Mouse (Mus musculus) MEL (cell line): ENCODE results near the gene Gm21970. TPM values are rescaled to one million over a fixed set of nuclear protein-coding genes. Genes with fewer than 3 reads are reported as not detected.

ENCODE experiments used
- DNase-seq: peaks from one replicate; pipeline ENCODE4 v3.0.0; 2011; ENCODE audit warnings: low read depth, low spot score
- H3K27ac ChIP-seq: 2 replicates; pipeline ENCODE4 v1.5.1; 2012; ENCODE audit warnings: low read depth, mild to moderate bottlenecking, control low read depth, low read length, moderate library complexity; ENCODE audit not compliant: control insufficient read depth
- H3K27me3 ChIP-seq, 2 experiments: fragments of 150-350 bp in 1 of 2; sonication (generic) in 1 of 2; 2 replicates each; pipeline ENCODE4 v1.6.1; 2012; ENCODE audit warnings: low read length in 2 of 2, mild to moderate bottlenecking in 2 of 2, improper control_type of control experiment in 1 of 2, moderate library complexity in 1 of 2; ENCODE audit not compliant: insufficient read depth in 2 of 2, control insufficient read depth in 1 of 2
- H3K36me3 ChIP-seq, 2 experiments: 2 replicates each; pipeline ENCODE4 v1.6.1; 2012 to 2014; ENCODE audit warnings: low read length in 2 of 2, improper control_type of control experiment in 1 of 2, inconsistent platforms in 1 of 2, mild to moderate bottlenecking in 1 of 2; ENCODE audit not compliant: insufficient read depth in 2 of 2, control insufficient read depth in 1 of 2
- H3K4me1 ChIP-seq, 2 experiments: fragments of 150-350 bp in 1 of 2; sonication (generic) in 1 of 2; 2 replicates each; pipeline ENCODE4 v1.6.1; 2012; ENCODE audit warnings: low read length in 2 of 2, improper control_type of control experiment in 1 of 2, mild to moderate bottlenecking in 1 of 2; ENCODE audit not compliant: insufficient read depth in 2 of 2, control insufficient read depth in 1 of 2
- H3K4me3 ChIP-seq, 2 experiments: fragments of 150-350 bp in 1 of 2; sonication (generic) in 1 of 2; 2 replicates each; pipeline ENCODE4 v1.5.1; 2012; ENCODE audit warnings: low read depth in 2 of 2, low read length in 2 of 2, mild to moderate bottlenecking in 2 of 2, moderate library complexity in 2 of 2, control low read depth in 1 of 2, improper control_type of control experiment in 1 of 2; ENCODE audit not compliant: control insufficient read depth in 1 of 2, insufficient read depth in 1 of 2
- H3K79me2 ChIP-seq: 2 replicates; pipeline ENCODE4 v1.6.1; 2012; ENCODE audit warnings: mild to moderate bottlenecking, low read length, moderate library complexity; ENCODE audit not compliant: control insufficient read depth, poor library complexity, insufficient read depth
- H3K9ac ChIP-seq: 2 replicates; pipeline ENCODE4 v1.6.1; 2012; ENCODE audit warnings: low read depth, mild to moderate bottlenecking, control low read depth, low read length, moderate library complexity; ENCODE audit not compliant: control insufficient read depth, poor library complexity, severe bottlenecking
- H3K9me3 ChIP-seq: fragments of 150-350 bp; sonication (generic); replicated peaks from 2 replicates; pipeline ENCODE4 v1.6.1; 2012; ENCODE audit warnings: mild to moderate bottlenecking, low read length, improper control_type of control experiment, moderate library complexity; ENCODE audit not compliant: insufficient read depth
- ZC3H11A ChIP-seq: IDR thresholded peaks from 2 replicates; pipeline ENCODE4 v1.6.1; 2012; ENCODE audit warnings: low read depth, mild to moderate bottlenecking, inconsistent platforms, low read length, improper control_type of control experiment
- polyA plus RNA-seq, 2 experiments: library from polyadenylated mRNA; stranded (reverse) in 1 of 2; unstranded in 1 of 2; fragments of >175 nt in 1 of 2; fragments of >200 nt in 1 of 2; gene quantifications; 2 replicates each; pipeline versions ENCODE4 v1.2.1 to v1.2.4; 2012; ENCODE audit warnings: low replicate concordance in 2 of 2, low read depth in 1 of 2; ENCODE audit not compliant: insufficient read length in 2 of 2, insufficient read depth in 1 of 2, missing spikeins in 1 of 2
- total RNA-seq: library from RNA; depleted of rRNA; stranded (reverse); fragments of 300-350 nt; gene quantifications from 2 replicates; pipeline ENCODE4 v1.2.3, GENCODE M21; 2012; rRNA removed

The Gm21970 gene
- total and polyA plus RNA-seq, 3 experiments, result not detected

GRCm38 (mm10) chr16:91466566-91466965, 75.0 kb downstream of the Gm21970 start:
- TF ChIP-seq ZC3H11A, result no peak
- H3K27me3 ChIP-seq, result no peaks in the 10 kb centered on the region
- H3K79me2 ChIP-seq, result no peaks in the 10 kb centered on the region; the same call in 1 of the 2 replicates
- H3K4me3 ChIP-seq, result no peak overlapping the region
- H3K9me3 ChIP-seq, result no peaks in the 10 kb centered on the region
- H3K9ac ChIP-seq, result no peak overlapping the region
- peaks cover 0 to 11% of the 10 kb centered on the region in 2 experiments; a peak in 2 of 4 replicates for H3K36me3 ChIP-seq
- DNase-seq, result no peak
- H3K27ac ChIP-seq, result no peak overlapping the region
- H3K4me1 ChIP-seq, result peaks cover 0 to 12% of the 10 kb centered on the region in 2 experiments; a peak in 3 of 4 replicates

Other genes starting within 250 kb of the Gm21970 start
- gene Olig2, start 166.3 kb upstream of the Gm21970 start, total RNA-seq, result not detected in 2 replicates
- gene Olig2, start 166.3 kb upstream of the Gm21970 start, polyA plus RNA-seq, result not detected
- gene Olig1, start 121.9 kb upstream of the Gm21970 start, total RNA-seq, result not detected in 2 replicates
- not detected for gene Olig1, start 121.9 kb upstream of the Gm21970 start, polyA plus RNA-seq
- 21.8 and 24.1 TPM in 2 replicates for gene Ifnar2, start 18.9 kb upstream of the Gm21970 start, total RNA-seq
- gene Ifnar2, start 18.9 kb upstream of the Gm21970 start, polyA plus RNA-seq, result 10 to 100 TPM in 1 of 2 experiments, not detected in 1; 38.3 TPM
- gene Il10rb, start 14.4 kb downstream of the Gm21970 start, total RNA-seq, result 4.7 and 5.9 TPM in 2 replicates
- gene Il10rb, start 14.4 kb downstream of the Gm21970 start, polyA plus RNA-seq, result 10 to 100 TPM in 1 of 2 experiments, not detected in 1; 14.6 TPM
- gene Ifnar1, start 93.5 kb downstream of the Gm21970 start, total RNA-seq, result 10.3 and 12.2 TPM in 2 replicates
- gene Ifnar1, start 93.5 kb downstream of the Gm21970 start, polyA plus RNA-seq, result 10 to 100 TPM in 1 of 2 experiments, not detected in 1; 20.2 TPM
- gene Ifngr2, start 155.4 kb downstream of the Gm21970 start, total RNA-seq, result 2.8 and 4.1 TPM in 2 replicates
- 10 to 100 TPM in 1 of 2 experiments, not detected in 1; 11.0 TPM for gene Ifngr2, start 155.4 kb downstream of the Gm21970 start, polyA plus RNA-seq
- 2.6 and 2.9 TPM in 2 replicates for gene Tmem50b, start 206.1 kb downstream of the Gm21970 start, total RNA-seq
- gene Tmem50b, start 206.1 kb downstream of the Gm21970 start, polyA plus RNA-seq, result 1 to 10 TPM in 1 of 2 experiments, not detected in 1; 9.5 TPM
- gene Dnajc28, start 227.3 kb downstream of the Gm21970 start, total RNA-seq, result 0.85 and 1.2 TPM in 2 replicates
- 1 to 10 TPM in 1 of 2 experiments, not detected in 1; 1.9 TPM for gene Dnajc28, start 227.3 kb downstream of the Gm21970 start, polyA plus RNA-seq